Mouse (Mus musculus) neural tube, embryonic 11.5 days (tissue): ENCODE results near the gene Npas3. TPM values are rescaled to one million over a fixed set of nuclear protein-coding genes. Genes with fewer than 3 reads are reported as not detected.

Source experiments
- ATAC-seq: fragments of 200-750 bp; cut with Nextera tagmentation; 2 replicates; pipeline ENCODE4 v1.8.0; 2017; ENCODE audit warnings: moderate number of reproducible peaks, mild to moderate bottlenecking, moderate TSS enrichment, moderate library complexity; ENCODE audit not compliant: insufficient read depth, low FRiP score, low TSS enrichment
- DNase-seq: peaks from one replicate; pipeline ENCODE4 v3.0.0-alpha.2; 2015; ENCODE audit warnings: low spot score
- H3K27ac ChIP-seq: fragments of 300-500 bp; sonication (generic); 2 replicates; pipeline ENCODE4 v1.5.1; 2014; ENCODE audit warnings: low read depth, mild to moderate bottlenecking, low read length
- H3K27me3 ChIP-seq: fragments of 300-500 bp; sonication (generic); 2 replicates; pipeline ENCODE4 v1.6.1; 2014; ENCODE audit warnings: mild to moderate bottlenecking, low read length, mixed read lengths; ENCODE audit not compliant: control insufficient read depth, insufficient read depth
- H3K36me3 ChIP-seq: fragments of 300-500 bp; sonication (generic); 2 replicates; pipeline ENCODE4 v1.6.1; 2014; ENCODE audit warnings: mild to moderate bottlenecking, low read length, moderate library complexity, mixed read lengths; ENCODE audit not compliant: control insufficient read depth, insufficient read depth
- H3K4me1 ChIP-seq: fragments of 300-500 bp; sonication (generic); 2 replicates; pipeline ENCODE4 v1.6.1; 2014; ENCODE audit warnings: low read length, mixed read lengths; ENCODE audit not compliant: control insufficient read depth, insufficient read depth
- H3K4me2 ChIP-seq: fragments of 300-500 bp; sonication (generic); 2 replicates; pipeline ENCODE4 v1.6.1; 2014; ENCODE audit warnings: low read depth, mild to moderate bottlenecking, moderate library complexity
- H3K4me3 ChIP-seq: fragments of 300-500 bp; sonication (generic); 2 replicates; pipeline ENCODE4 v1.5.1; 2014; ENCODE audit warnings: low read depth, low read length
- H3K9ac ChIP-seq: fragments of 300-500 bp; sonication (generic); 2 replicates; pipeline ENCODE4 v1.6.1; 2014; ENCODE audit warnings: mild to moderate bottlenecking, low read length
- H3K9me3 ChIP-seq: fragments of 300-500 bp; sonication (generic); 2 replicates; pipeline ENCODE4 v1.6.1; 2016; ENCODE audit warnings: low read length; ENCODE audit not compliant: control insufficient read depth
- WGBS: fragments of 180-500 bp; shearing (Covaris S2); extraction: QIAGEN DNeasy Blood & Tissue Kit; methylation state at CpG from one replicate; pipeline ENCODE4 v1.1.7; 2014; 5-methylcytosine and 5-hydroxymethylcytosine counted together
- polyA plus RNA-seq: library from polyadenylated mRNA; unstranded; fragments of >200 nt; fragmentation: Nextera tagmentation; extraction: Ambion mirVana; gene quantifications from 2 replicates; pipeline ENCODE4 v1.2.1, GENCODE M21; 2014

Npas3 gene
- polyA plus RNA-seq, 1 experiment from 2014 or later: 18.0 TPM

GRCm38 (mm10) chr12:54019979-54020378 is 771.5 kb downstream of the Npas3 start:
- Histone ChIP-seq H3K4me3 (no peak overlapping the region), H3K4me1 (no peaks in the 10 kb centered on the region), H3K36me3 (no peaks in the 10 kb centered on the region), H3K9me3 (no peaks in the 10 kb centered on the region), H3K27me3 (no peaks in the 10 kb centered on the region), H3K27ac (no peak overlapping the region), H3K4me2 (no peak overlapping the region), H3K9ac (no peak overlapping the region)
- DNase-seq (no peak), ATAC-seq (no peak)
- WGBS: 85% methylated on average over 8 of the region's 8 CpGs

- Histone ChIP-seq H3K9me3 (no peaks in the 10 kb centered on the region), H3K27ac (peak overlapping the region; percentile 65), H3K27me3 (no peaks in the 10 kb centered on the region), H3K9ac (peak overlapping the region; percentile 44; the same call in 1 of the 2 replicates), H3K36me3 (no peaks in the 10 kb centered on the region), H3K4me1 (peaks cover 20% of the 10 kb centered on the region), H3K4me2 (no peak overlapping the region), H3K4me3 (no peak overlapping the region)
- peak; percentile 75 for DNase-seq
- ATAC-seq: peak; percentile 81
- 22% methylated on average over 8 of the region's 8 CpGs for WGBS
Measured at GRCm38 (mm10) chr12:54034666-54035346, 786.3 kb downstream of the Npas3 start.

- Histone ChIP-seq H3K4me2 (no peak overlapping the region), H3K4me3 (no peak overlapping the region), H3K36me3 (no peaks in the 10 kb centered on the region), H3K4me1 (peaks cover 20% of the 10 kb centered on the region), H3K27me3 (no peaks in the 10 kb centered on the region), H3K9me3 (no peaks in the 10 kb centered on the region), H3K9ac (no peak overlapping the region), H3K27ac (no peak overlapping the region)
- WGBS: 86% methylated on average over 3 of the region's 3 CpGs
- DNase-seq (no peak), ATAC-seq (no peak)
Measured at GRCm38 (mm10) chr12:54037602-54038001, 789.1 kb downstream of the Npas3 start.

GRCm38 (mm10) chr12:54042996-54043544 is 794.6 kb downstream of the Npas3 start:
- Histone ChIP-seq H3K9ac (no peak overlapping the region), H3K4me3 (no peak overlapping the region), H3K27ac (no peak overlapping the region), H3K36me3 (no peaks in the 10 kb centered on the region), H3K4me2 (no peak overlapping the region), H3K4me1 (no peaks in the 10 kb centered on the region; the same call in 1 of the 2 replicates), H3K9me3 (no peaks in the 10 kb centered on the region), H3K27me3 (no peaks in the 10 kb centered on the region)
- no peak for ATAC-seq
- no peak for DNase-seq
- WGBS: 68% methylated on average over 9 of the region's 9 CpGs

- no peak overlapping the region for H3K9ac ChIP-seq
- no peaks in the 10 kb centered on the region for H3K9me3 ChIP-seq
- H3K4me1 ChIP-seq: no peaks in the 10 kb centered on the region; the same call in 1 of the 2 replicates
- no peak for DNase-seq
- no peak overlapping the region for H3K4me3 ChIP-seq
- H3K36me3 ChIP-seq: no peaks in the 10 kb centered on the region; the same call in 1 of the 2 replicates
- no peaks in the 10 kb centered on the region for H3K27me3 ChIP-seq
- 75% methylated on average over 15 of the region's 15 CpGs for WGBS
- no peak overlapping the region for H3K27ac ChIP-seq
- ATAC-seq: no peak
- no peak overlapping the region for H3K4me2 ChIP-seq
Measured at GRCm38 (mm10) chr12:54044606-54045334, 796.3 kb downstream of the Npas3 start.

GRCm38 (mm10) chr12:54045360-54045759 is 796.9 kb downstream of the Npas3 start:
- Histone ChIP-seq H3K4me3 (no peak overlapping the region), H3K27me3 (no peaks in the 10 kb centered on the region), H3K4me1 (no peaks in the 10 kb centered on the region; the same call in 1 of the 2 replicates), H3K9me3 (no peaks in the 10 kb centered on the region), H3K4me2 (no peak overlapping the region), H3K36me3 (no peaks in the 10 kb centered on the region; the same call in 1 of the 2 replicates), H3K9ac (no peak overlapping the region), H3K27ac (no peak overlapping the region)
- DNase-seq: no peak
- no peak for ATAC-seq
- 63% methylated on average over 4 of the region's 4 CpGs for WGBS

GRCm38 (mm10) chr12:54046824-54047223 is 798.3 kb downstream of the Npas3 start:
- no peaks in the 10 kb centered on the region; the same call in 1 of the 2 replicates for H3K36me3 ChIP-seq
- ATAC-seq (no peak), DNase-seq (no peak)
- no peaks in the 10 kb centered on the region for H3K9me3 ChIP-seq
- no peak overlapping the region for H3K4me2 ChIP-seq
- no peak overlapping the region for H3K4me3 ChIP-seq
- no peak overlapping the region for H3K9ac ChIP-seq
- 65% methylated on average over 6 of the region's 6 CpGs for WGBS
- no peaks in the 10 kb centered on the region for H3K27me3 ChIP-seq
- H3K27ac ChIP-seq: no peak overlapping the region
- H3K4me1 ChIP-seq: no peaks in the 10 kb centered on the region; the same call in 1 of the 2 replicates

GRCm38 (mm10) chr12:54048126-54048525 is 799.6 kb downstream of the Npas3 start:
- Histone ChIP-seq H3K4me2 (no peak overlapping the region), H3K27me3 (no peaks in the 10 kb centered on the region), H3K4me1 (peaks cover 7% of the 10 kb centered on the region), H3K9ac (no peak overlapping the region), H3K27ac (no peak overlapping the region), H3K36me3 (no peaks in the 10 kb centered on the region; the same call in 1 of the 2 replicates), H3K9me3 (no peaks in the 10 kb centered on the region), H3K4me3 (no peak overlapping the region)
- DNase-seq (no peak), ATAC-seq (no peak)
- 84% methylated on average over 5 of the region's 5 CpGs for WGBS
